Mouse (Mus musculus): Measurements from ENCODE around the gene Robo4. TPM values are rescaled to one million over a fixed set of nuclear protein-coding genes. Genes with fewer than 3 reads are reported as not detected.

Gene Robo4
- not detected for polyA plus RNA-seq (2017; shearing (Covaris generic))

DNA sequence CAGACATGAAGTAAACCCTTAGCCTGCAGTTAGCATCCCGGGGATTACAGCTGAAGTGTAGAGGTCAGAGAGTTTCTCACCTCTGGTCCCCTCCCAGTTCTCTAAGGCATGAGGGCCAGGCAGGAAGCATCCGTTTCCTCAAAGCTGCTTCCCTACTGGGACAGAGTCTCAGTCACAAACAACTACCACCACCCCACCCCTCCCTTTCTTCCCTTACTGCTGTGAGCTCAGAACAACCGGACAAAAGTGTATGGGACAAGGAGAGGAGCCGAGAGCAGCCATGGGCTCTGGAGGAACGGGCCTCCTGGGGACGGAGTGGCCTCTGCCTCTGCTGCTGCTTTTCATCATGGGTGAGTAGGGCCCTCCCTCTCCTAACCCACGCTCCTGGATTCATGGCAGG lies at the start of gene Robo4:
Robo4 (plus strand) TSS at position 96 of the 400 bp plus-strand sequence.

DNA sequence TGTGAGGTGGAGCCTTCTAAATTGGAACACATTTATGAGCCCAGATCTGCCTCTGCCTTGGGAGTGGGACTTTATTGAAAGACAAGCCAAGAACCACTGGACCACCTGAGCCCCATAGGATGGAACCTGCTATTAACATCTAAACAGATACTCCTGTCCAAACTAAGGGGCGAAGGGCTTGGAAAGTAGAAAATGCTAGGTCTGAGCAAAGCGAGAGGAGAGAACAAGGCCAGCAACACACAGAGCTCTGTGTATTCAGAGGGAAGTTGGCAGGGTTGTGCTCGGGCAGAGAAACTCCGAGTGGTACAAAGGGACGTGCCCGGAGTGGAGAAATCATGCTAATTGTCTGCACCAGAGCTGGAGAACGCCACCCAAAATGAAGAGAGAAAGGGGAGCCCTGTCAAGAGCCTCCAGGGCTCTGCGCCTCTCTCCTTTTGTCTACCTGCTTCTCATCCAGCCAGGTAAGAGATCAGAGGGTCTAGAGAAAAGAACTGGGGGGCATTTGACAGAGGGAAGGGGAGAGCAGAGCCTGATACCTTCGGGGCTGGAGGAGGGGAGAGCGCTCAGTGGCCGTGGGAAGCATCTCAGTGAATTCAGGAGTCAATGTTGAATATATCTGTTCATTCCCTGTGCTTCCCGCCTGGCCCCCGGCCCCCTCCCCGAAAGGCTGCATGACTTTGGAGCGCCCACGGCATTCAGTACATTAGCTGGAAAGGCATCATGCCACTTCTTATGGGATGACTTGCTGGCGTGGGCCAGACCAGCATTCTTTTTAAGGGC lies 34.2 kb upstream of the Robo4 start, which contains the start of gene Hepacam:
Hepacam (plus strand) TSS at position 51 of the 780 bp plus-strand sequence.

DNA sequence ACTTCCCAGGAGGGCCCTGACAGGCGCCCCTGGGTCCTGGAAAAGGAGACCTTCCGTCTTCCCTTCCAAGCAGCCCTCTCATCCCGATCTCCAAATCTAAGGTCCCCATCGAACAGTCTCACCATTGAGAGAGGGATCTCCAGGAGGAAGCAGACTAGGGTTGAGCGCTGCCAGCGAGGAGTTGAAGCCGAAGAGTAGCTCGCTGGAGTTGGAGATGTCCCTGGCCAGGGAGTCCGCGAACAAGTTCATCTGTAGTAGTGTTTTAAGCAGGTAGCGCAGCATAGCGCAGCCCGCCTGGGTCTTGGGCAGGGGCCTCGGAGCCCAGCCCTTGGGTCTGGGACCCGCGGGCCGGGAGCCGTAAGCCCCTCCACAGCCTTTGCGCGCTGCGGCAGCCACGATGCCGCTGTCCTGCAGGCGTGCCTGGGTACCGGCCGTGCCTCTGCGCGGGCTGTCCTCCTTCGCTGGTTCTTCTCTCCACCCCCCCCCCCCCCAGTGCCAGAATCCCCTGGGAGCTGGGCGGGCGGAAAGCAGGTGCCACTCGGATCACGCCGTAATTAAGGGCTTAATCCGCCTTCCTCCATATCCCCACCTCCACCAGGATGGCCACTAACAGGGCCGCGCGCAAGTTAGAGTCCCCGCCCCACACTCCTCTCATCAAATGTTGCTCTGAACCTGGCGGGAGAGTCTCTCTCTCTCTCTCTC lies 31.2 kb downstream of the Robo4 start, which contains the start of gene Robo3:
Robo3 (minus strand) TSS at position 527 of the 702 bp plus-strand sequence.

Other genes with a start within 250 kb of the Robo4 start
- 4.3 TPM for gene Tmem218, start 193.7 kb upstream of the Robo4 start, polyA plus RNA-seq (2017; shearing (Covaris generic))
- 5.2 TPM for gene Slc37a2, start 146.2 kb upstream of the Robo4 start, polyA plus RNA-seq (2017; shearing (Covaris generic))
- 9.7 TPM for gene Ccdc15, start 53.5 kb upstream of the Robo4 start, polyA plus RNA-seq (2017; shearing (Covaris generic))
- not detected for gene Hepacam, start 34.5 kb upstream of the Robo4 start, polyA plus RNA-seq (2017; shearing (Covaris generic))
- gene Robo3, start 31.3 kb downstream of the Robo4 start, polyA plus RNA-seq (2017; shearing (Covaris generic)): not detected
- 5.7 TPM for gene Msantd2, start 87.4 kb downstream of the Robo4 start, polyA plus RNA-seq (2017; shearing (Covaris generic))
- not detected for gene Esam, start 126.2 kb downstream of the Robo4 start, polyA plus RNA-seq (2017; shearing (Covaris generic))
- gene Vsig2, start 137.4 kb downstream of the Robo4 start, polyA plus RNA-seq (2017; shearing (Covaris generic)): not detected
- gene Nrgn, start 151.0 kb downstream of the Robo4 start, polyA plus RNA-seq (2017; shearing (Covaris generic)): 4.8 TPM
- gene Siae, start 153.8 kb downstream of the Robo4 start, polyA plus RNA-seq (2017; shearing (Covaris generic)): 19.7 TPM
- gene Spa17, start 211.8 kb downstream of the Robo4 start, polyA plus RNA-seq (2017; shearing (Covaris generic)): 1.2 TPM

Data from CD4-positive, CD25-positive, alpha-beta regulatory T cell, adult 9 weeks (primary cell).